Mouse (Mus musculus) lung, postnatal 0 days (tissue): ENCODE results near the gene Suz12.

Experiments used
- CTCF ChIP-seq: IDR thresholded peaks from 2 replicates; pipeline ENCODE4 v1.5.1; 2016; ENCODE audit warnings: antibody characterized with exemption, mild to moderate bottlenecking
- EP300 ChIP-seq: IDR thresholded peaks from 2 replicates; pipeline ENCODE4 v1.6.1; 2016; ENCODE audit warnings: antibody characterized with exemption, mild to moderate bottlenecking, control low read depth

GRCm38 (mm10) chr11:80069815-80070214 is 76.9 kb downstream of the Suz12 start:
- TF ChIP-seq CTCF (no peak), EP300 (no peak)
